11 mouse cellular contexts compared by ENCODE assay signal in genomic region chr11:85804048-85804447, GRCm38 (mm10). TPM values are rescaled to one million over a fixed set of nuclear protein-coding genes. Genes with fewer than 3 reads are reported as not detected.
DNase-seq lines count a peak whose midpoint lies in the region; ATAC-seq and TF ChIP-seq lines count a peak whose summit lies in the region.
"Had no signal": no experiment of that assay in that cellular context is flagged by ENCODE, and none has a peak within 500 bp of the region (broad histone marks: within the 10 kb centered on the region; RNA-seq: fewer than 3 reads in every experiment).

No protein-coding gene starts in this region.

- H3K9me3 ChIP-seq in heart, embryonic 15.5 days (replicated peaks) = no peaks in the 10 kb centered on the region
- no peaks in the 10 kb centered on the region for H3K9me3 ChIP-seq in liver, embryonic 15.5 days (replicated peaks)
- no peaks in the 10 kb centered on the region for H3K9me3 ChIP-seq in stomach, postnatal 0 days (ENCODE audit: control insufficient read depth, low read length)
- H3K9me3 ChIP-seq: hindbrain, embryonic 15.5 days had no signal

- peak overlapping the region; percentile 24; the same call in 1 of the 2 replicates for H3K27ac ChIP-seq in heart, embryonic 15.5 days
- peak overlapping the region; percentile 98 for H3K27ac ChIP-seq in liver, embryonic 15.5 days (replicated peaks)
- H3K27ac ChIP-seq in stomach, postnatal 0 days (replicated peaks) = no peak overlapping the region
- H3K27ac ChIP-seq: hindbrain, embryonic 15.5 days had no signal

- 32% methylated on average over 5 of the region's 5 CpGs for WGBS in heart, embryonic 15.5 days
- 22% methylated on average over 5 of the region's 5 CpGs for WGBS in liver, embryonic 15.5 days (ENCODE audit: insufficient replicate concordance)
- WGBS in stomach, postnatal 0 days = 61% methylated on average over 5 of the region's 5 CpGs

- peaks cover 45% of the 10 kb centered on the region for H3K4me1 ChIP-seq in heart, embryonic 15.5 days (replicated peaks)
- peaks cover 72% of the 10 kb centered on the region for H3K4me1 ChIP-seq in liver, embryonic 15.5 days (replicated peaks)
- no peaks in the 10 kb centered on the region for H3K4me1 ChIP-seq in stomach, postnatal 0 days (replicated peaks; ENCODE audit: control insufficient read depth, insufficient read depth)
- H3K4me1 ChIP-seq: hindbrain, embryonic 15.5 days had no signal

- ATAC-seq in heart, embryonic 15.5 days (replicated peaks; ENCODE audit: insufficient number of reproducible peaks, insufficient read depth, low FRiP score, low read depth) = peak; percentile 60
- ATAC-seq in liver, embryonic 15.5 days (ENCODE audit: insufficient read depth) = peak; percentile 93
- peak; percentile 84 for ATAC-seq in stomach, postnatal 0 days (ENCODE audit: low FRiP score, low TSS enrichment)

- H3K27me3 ChIP-seq in heart, embryonic 15.5 days = peaks cover 38% of the 10 kb centered on the region
- H3K27me3 ChIP-seq in liver, embryonic 15.5 days = peaks cover 25% of the 10 kb centered on the region
- H3K27me3 ChIP-seq in stomach, postnatal 0 days (ENCODE audit: control insufficient read depth, insufficient read depth, low read length) = no peaks in the 10 kb centered on the region
- H3K27me3 ChIP-seq: hindbrain, embryonic 15.5 days had no signal

- no peak overlapping the region for H3K9ac ChIP-seq in heart, embryonic 15.5 days
- peak overlapping the region; percentile 53 for H3K9ac ChIP-seq in liver, embryonic 15.5 days
- H3K9ac ChIP-seq in stomach, postnatal 0 days (ENCODE audit: low read length) = no peak overlapping the region
- H3K9ac ChIP-seq: hindbrain, embryonic 15.5 days had no signal

- DNase-seq in spleen, adult 12 weeks (ENCODE audit: low spot score) = peak; percentile 54
- DNase-seq in spleen, adult 18-20 months = no peak
- DNase-seq in stomach, postnatal 0 days (ENCODE audit: low spot score) = peak; percentile 33
- DNase-seq in kidney, postnatal 25 days = no peak
- DNase-seq in embryo, embryonic 10.5 days (ENCODE audit: low spot score) = no peak
- no peak for DNase-seq in cerebellum, postnatal 14 days
- DNase-seq: kidney, postnatal 36 days had no signal

- no peak for TF ChIP-seq EP300 in stomach, postnatal 0 days (optimal IDR thresholded peaks at IDR 0.05)

- no peaks in the 10 kb centered on the region for H3K36me3 ChIP-seq in heart, embryonic 15.5 days
- peaks cover 10% of the 10 kb centered on the region; the same call in 1 of the 2 replicates for H3K36me3 ChIP-seq in liver, embryonic 15.5 days (replicated peaks)
- no peaks in the 10 kb centered on the region for H3K36me3 ChIP-seq in stomach, postnatal 0 days (ENCODE audit: control insufficient read depth, insufficient read depth, low read length)
- H3K36me3 ChIP-seq: hindbrain, embryonic 15.5 days had no signal

- no peak for TF ChIP-seq CTCF in stomach, postnatal 0 days (IDR thresholded peaks at IDR 0.05; ENCODE audit: low read depth)

- no peak overlapping the region for H3K4me3 ChIP-seq in heart, embryonic 15.5 days
- peak overlapping the region; percentile 44 for H3K4me3 ChIP-seq in liver, embryonic 15.5 days (replicated peaks)
- no peak overlapping the region for H3K4me3 ChIP-seq in stomach, postnatal 0 days (ENCODE audit: low read depth, low read length)
- H3K4me3 ChIP-seq: hindbrain, embryonic 15.5 days had no signal

- H3K4me2 ChIP-seq in heart, embryonic 15.5 days = peak overlapping the region; percentile 18
- H3K4me2 ChIP-seq in liver, embryonic 15.5 days = peak overlapping the region; percentile 69
- no peak overlapping the region for H3K4me2 ChIP-seq in stomach, postnatal 0 days (replicated peaks; ENCODE audit: low read depth)
- H3K4me2 ChIP-seq: hindbrain, embryonic 15.5 days had no signal

RNA-seq across cellular contexts. Expression of gene Tbx2, which starts 28.3 kb away (rescaled TPM):
- 2.6 and 5.3 TPM in 2 replicates for polyA plus RNA-seq in heart, embryonic 15.5 days (2015; fragmentation: Nextera tagmentation; extraction: Ambion mirVana)
- 0.45 and 0.56 TPM in 2 replicates for polyA plus RNA-seq in liver, embryonic 15.5 days (2015; fragmentation: Nextera tagmentation; extraction: Ambion mirVana)
- polyA plus RNA-seq in stomach, postnatal 0 days (2015; fragmentation: Nextera tagmentation; extraction: Ambion mirVana) = 5.2 and 6.9 TPM in 2 replicates

RNA-seq across cellular contexts. Expression of gene Gm11444, which starts 46.1 kb away (rescaled TPM):
- not detected in 2 replicates for polyA plus RNA-seq in heart, embryonic 15.5 days (2015; fragmentation: Nextera tagmentation; extraction: Ambion mirVana)
- not detected in 2 replicates for polyA plus RNA-seq in liver, embryonic 15.5 days (2015; fragmentation: Nextera tagmentation; extraction: Ambion mirVana)
- polyA plus RNA-seq in stomach, postnatal 0 days (2015; fragmentation: Nextera tagmentation; extraction: Ambion mirVana) = 0.18 TPM in 1 of 2 replicates, not detected in the other
- polyA plus RNA-seq: brain, embryonic 14.5 days; hindbrain, embryonic 15.5 days had no signal

Comparison
In these comparisons a context has a peak if more than half of its experiments do, and no peak if none do; other contexts are left out.
1. DNase-seq: peak in spleen, adult 12 weeks (single experiment) and stomach, postnatal 0 days (single experiment); none in spleen, adult 18-20 months (0 of 2), kidney, postnatal 25 days (0 of 2), embryo, embryonic 10.5 days (single experiment) and cerebellum, postnatal 14 days (0 of 2).
2. Peak in every context shown above with its lines, with median percentiles within 50 percentile points of each other: ATAC-seq.